Mouse (Mus musculus) cerebellum, adult (tissue): ENCODE measurements at regions not wholly inside any gene's neighbourhood (a gene's known extent, or its start where the extent isn't known, plus 50 kb on each side); places are given as distances from the start of the nearest gene placed in this dataset.

ENCODE experiments used
- ATAC-seq: cut with Nextera tagmentation; 2 replicates; pipeline ENCODE4 v1.9.2; 2017; ENCODE audit warnings: mild to moderate bottlenecking, moderate library complexity, mixed read lengths; ENCODE audit not compliant: insufficient number of reproducible peaks, low FRiP score, low TSS enrichment

GRCm38 (mm10) chr6:94829246-94829645, 129.3 kb upstream of the Lrig1 start:
- ATAC-seq: no peak

- no peak for ATAC-seq
Observed at GRCm38 (mm10) chr6:94826656-94827055, 126.7 kb upstream of the Lrig1 start.

- ATAC-seq: no peak
Observed at GRCm38 (mm10) chr6:94818220-94818619, 118.3 kb upstream of the Lrig1 start.

- no peak for ATAC-seq
Observed at GRCm38 (mm10) chr6:94816161-94816560, 116.2 kb upstream of the Lrig1 start.

- no peak for ATAC-seq
Observed at GRCm38 (mm10) chr6:94814711-94815110, 114.8 kb upstream of the Lrig1 start.

- ATAC-seq: no peak
Observed at GRCm38 (mm10) chr6:94813481-94814148, 113.7 kb upstream of the Lrig1 start.

- no peak for ATAC-seq
Observed at GRCm38 (mm10) chr6:94811846-94812245, 111.9 kb upstream of the Lrig1 start.

- ATAC-seq: no peak
Observed at GRCm38 (mm10) chr6:94807216-94807615, 107.3 kb upstream of the Lrig1 start.

GRCm38 (mm10) chr6:94806481-94807160, 106.7 kb upstream of the Lrig1 start:
- ATAC-seq: no peak

- no peak for ATAC-seq
Observed at GRCm38 (mm10) chr6:94805685-94806084, 105.7 kb upstream of the Lrig1 start.

- no peak for ATAC-seq
Observed at GRCm38 (mm10) chr6:94804284-94804815, 104.4 kb upstream of the Lrig1 start.

- ATAC-seq: no peak
Observed at GRCm38 (mm10) chr6:94801039-94801438, 101.1 kb upstream of the Lrig1 start.

GRCm38 (mm10) chr6:94798545-94799211, 98.7 kb upstream of the Lrig1 start:
- ATAC-seq: no peak

GRCm38 (mm10) chr6:94795442-94795841, 95.5 kb upstream of the Lrig1 start:
- no peak for ATAC-seq

GRCm38 (mm10) chr6:94793555-94793954, 93.6 kb upstream of the Lrig1 start:
- ATAC-seq: no peak

GRCm38 (mm10) chr6:94792312-94792711, 92.4 kb upstream of the Lrig1 start:
- no peak for ATAC-seq

- ATAC-seq: no peak
Observed at GRCm38 (mm10) chr6:94789308-94789763, 89.4 kb upstream of the Lrig1 start.

- no peak for ATAC-seq
Observed at GRCm38 (mm10) chr6:94783471-94783870, 83.5 kb upstream of the Lrig1 start.

GRCm38 (mm10) chr6:94780621-94781020, 80.7 kb upstream of the Lrig1 start:
- ATAC-seq: no peak

- no peak for ATAC-seq
Observed at GRCm38 (mm10) chr6:94779854-94780253, 79.9 kb upstream of the Lrig1 start.

GRCm38 (mm10) chr6:94779213-94779612, 79.3 kb upstream of the Lrig1 start:
- ATAC-seq: no peak
